Mouse (Mus musculus) megakaryocyte, embryonic 14.5 days (primary cell): Measurements from ENCODE around the gene Ccdc134. TPM values are rescaled to one million over a fixed set of nuclear protein-coding genes. Genes with fewer than 3 reads are reported as not detected.
A peak's percentile ranks its signal among the peaks of the same experiment; 100 is the strongest.

Experiments
- H3K27me3 ChIP-seq: replicated peaks from 2 replicates; pipeline ENCODE3; 2012; ENCODE audit warnings: inconsistent platforms
- H3K36me3 ChIP-seq: replicated peaks from 2 replicates; pipeline ENCODE3; 2012; ENCODE audit warnings: low read length, inconsistent platforms, mixed read lengths
- H3K4me1 ChIP-seq: 2 replicates; pipeline ENCODE4 v1.6.1; 2012; ENCODE audit warnings: inconsistent platforms
- H3K4me3 ChIP-seq: replicated peaks from 2 replicates; pipeline ENCODE3; 2012; ENCODE audit warnings: moderate library complexity, mild to moderate bottlenecking, inconsistent platforms
- H3K9me3 ChIP-seq: 2 replicates; pipeline ENCODE4 v1.6.1; 2012; ENCODE audit warnings: inconsistent platforms
- FLI1 ChIP-seq: IDR thresholded peaks from 2 replicates; pipeline ENCODE4 v1.6.1; 2012; ENCODE audit warnings: low read length, inconsistent platforms, mixed read lengths
- GATA1 ChIP-seq: IDR thresholded peaks from 3 replicates; pipeline ENCODE4 v1.6.1; 2012; ENCODE audit warnings: mixed read lengths, low read length, inconsistent platforms, borderline replicate concordance
- polyA plus RNA-seq: library from polyadenylated mRNA; stranded (reverse); fragments of >175 nt; gene quantifications from 2 replicates; pipeline ENCODE4 v1.2.3, GENCODE M21; 2012; ENCODE audit warnings: low replicate concordance; ENCODE audit not compliant: insufficient read depth

The Ccdc134 gene
- polyA plus RNA-seq, 1 experiment, result 4.1 TPM

DNA sequence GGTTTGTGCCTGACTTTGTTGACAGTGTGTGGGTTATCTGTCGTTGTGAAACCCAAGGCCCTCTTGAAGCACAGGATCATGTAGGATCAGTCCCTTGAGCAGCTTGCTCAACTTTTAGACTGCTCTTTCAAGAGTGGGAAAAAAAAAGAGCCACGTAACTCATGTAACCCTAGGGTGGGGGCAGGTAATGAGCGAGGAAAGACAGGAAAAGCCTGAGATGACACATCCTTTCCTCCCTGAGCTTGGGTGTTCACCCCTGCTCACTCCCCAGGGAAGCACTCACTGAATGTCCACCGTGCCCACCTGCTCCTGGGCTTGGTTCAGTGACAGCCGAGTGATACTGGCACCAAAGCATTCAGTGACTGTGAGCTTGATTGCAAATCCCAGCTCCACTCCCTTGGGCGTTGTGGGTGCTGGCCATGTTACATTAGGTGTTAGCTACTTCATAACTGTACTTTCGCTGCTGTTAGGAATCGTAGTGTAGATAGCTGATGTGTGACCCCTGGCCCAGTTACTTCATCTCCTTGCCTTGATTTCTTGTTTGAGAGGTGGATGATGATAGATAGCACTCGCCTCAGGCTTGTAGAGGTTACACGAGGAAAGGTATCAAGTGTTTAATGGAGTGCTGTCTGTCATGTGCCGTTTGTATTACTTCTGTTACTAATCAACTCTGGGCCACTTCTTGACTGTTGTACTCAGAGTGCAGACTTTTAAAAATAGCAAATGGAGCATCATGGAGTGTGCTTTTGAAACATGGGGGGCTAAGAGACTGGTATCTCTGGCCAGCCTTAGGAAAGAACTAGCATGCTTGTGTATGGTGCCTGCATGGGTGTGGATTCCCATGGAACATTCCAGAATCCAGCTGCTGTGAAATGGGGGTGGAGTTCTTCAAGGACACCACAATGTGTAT is 33.3 kb downstream of the Ccdc134 start:
- TF ChIP-seq FLI1, result no peak
- TF ChIP-seq GATA1, result no peak
- peaks cover 100% of the 10 kb centered on the region for H3K4me1 ChIP-seq
- H3K4me3 ChIP-seq, result peak overlapping the region; percentile 69
- H3K36me3 ChIP-seq, result peaks cover 55% of the 10 kb centered on the region
- no peaks in the 10 kb centered on the region for H3K9me3 ChIP-seq
- no peaks in the 10 kb centered on the region for H3K27me3 ChIP-seq

DNA sequence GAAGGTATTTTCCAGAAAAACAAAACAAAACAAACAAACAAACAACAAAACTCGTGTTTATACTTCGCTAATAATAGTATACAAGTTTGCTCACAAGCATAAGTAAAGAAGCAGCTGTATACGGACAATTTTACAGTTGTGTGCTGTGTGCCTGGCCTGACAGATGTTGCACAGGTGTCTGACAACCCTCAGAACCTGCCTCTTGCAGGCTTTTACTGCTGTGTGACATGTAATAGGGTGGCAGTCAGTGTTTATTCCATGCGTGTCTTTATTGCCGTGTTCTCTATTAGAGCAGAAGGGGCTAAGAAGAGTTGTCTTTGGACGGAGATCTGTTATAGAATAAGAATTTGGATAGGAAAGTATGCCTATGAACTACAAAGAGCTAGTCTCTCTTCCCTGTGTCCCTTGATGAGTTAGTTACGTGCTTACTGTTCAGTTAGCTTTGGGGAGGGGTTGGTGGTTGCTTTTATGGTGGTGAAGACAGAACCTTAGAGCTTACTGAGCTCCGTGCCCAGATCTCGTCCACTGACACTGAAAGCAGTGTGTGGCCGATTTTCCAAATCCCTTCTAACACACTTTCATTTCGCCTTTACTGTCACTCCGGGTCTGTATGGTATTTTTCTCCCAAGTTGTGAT is 34.4 kb downstream of the Ccdc134 start:
- TF ChIP-seq GATA1 (no peak), FLI1 (no peak)
- no peaks in the 10 kb centered on the region for H3K9me3 ChIP-seq
- no peaks in the 10 kb centered on the region for H3K27me3 ChIP-seq
- no peak overlapping the region for H3K4me3 ChIP-seq
- H3K4me1 ChIP-seq, result peaks cover 100% of the 10 kb centered on the region
- H3K36me3 ChIP-seq, result peaks cover 59% of the 10 kb centered on the region

DNA sequence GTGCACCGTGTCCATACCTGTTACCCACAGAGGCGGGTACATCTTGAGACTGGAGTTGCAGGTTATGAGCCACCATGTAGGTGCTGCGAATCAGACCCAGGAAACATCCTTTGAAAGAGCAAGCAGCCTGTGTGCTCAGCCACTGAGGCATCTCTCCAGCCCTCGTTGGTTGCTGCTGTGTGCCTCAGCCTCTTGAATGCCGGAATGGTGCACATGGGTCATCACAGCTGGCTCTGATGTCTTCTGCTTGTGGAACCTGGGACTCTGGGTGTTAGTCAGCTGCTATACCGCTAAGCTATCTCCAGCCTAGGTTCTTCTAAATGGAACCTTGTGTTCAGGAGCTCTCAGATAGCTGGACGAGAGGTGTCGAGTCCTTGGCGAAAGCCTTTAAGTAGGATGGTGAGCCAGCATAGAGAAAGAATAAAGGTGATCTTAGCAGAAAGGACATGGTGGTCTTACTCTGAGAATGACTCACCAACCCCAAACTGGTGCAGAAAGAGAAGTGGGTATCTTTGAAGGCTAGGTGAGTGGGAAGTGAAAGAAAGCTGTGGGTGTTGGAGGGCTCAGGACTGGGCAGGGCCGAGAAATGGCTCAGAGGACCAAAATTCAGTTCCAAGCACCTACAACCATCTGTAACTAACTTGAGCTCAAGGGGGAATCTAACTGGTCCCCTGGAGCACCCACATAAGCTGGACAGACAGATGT is 35.8 kb downstream of the Ccdc134 start:
- Histone ChIP-seq H3K36me3 (peaks cover 60% of the 10 kb centered on the region), H3K9me3 (no peaks in the 10 kb centered on the region), H3K27me3 (no peaks in the 10 kb centered on the region), H3K4me1 (peaks cover 100% of the 10 kb centered on the region), H3K4me3 (peak overlapping the region; percentile 39)
- no peak for TF ChIP-seq GATA1
- no peak for TF ChIP-seq FLI1

DNA sequence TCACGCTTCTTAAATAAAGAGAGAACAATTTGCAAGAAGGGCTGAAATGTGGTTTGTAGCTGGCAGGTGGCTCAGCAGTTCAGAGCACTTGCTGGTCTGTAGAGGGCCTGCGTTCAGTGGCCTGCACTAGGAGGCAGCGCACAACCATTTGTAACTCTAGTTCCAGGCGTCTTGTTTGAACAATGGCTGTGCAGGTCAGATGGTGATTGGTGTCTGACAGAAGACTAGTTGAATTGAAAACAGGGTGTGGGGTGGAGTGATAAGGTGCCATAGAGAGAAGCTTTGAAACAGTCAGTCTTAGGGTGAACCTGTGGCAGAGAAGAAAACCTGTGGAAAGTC is 36.3 kb downstream of the Ccdc134 start:
- no peaks in the 10 kb centered on the region for H3K27me3 ChIP-seq
- TF ChIP-seq GATA1 (no peak), FLI1 (no peak)
- peaks cover 100% of the 10 kb centered on the region for H3K4me1 ChIP-seq
- peak overlapping the region; percentile 50 for H3K4me3 ChIP-seq
- peaks cover 61% of the 10 kb centered on the region for H3K36me3 ChIP-seq
- H3K9me3 ChIP-seq, result no peaks in the 10 kb centered on the region

DNA sequence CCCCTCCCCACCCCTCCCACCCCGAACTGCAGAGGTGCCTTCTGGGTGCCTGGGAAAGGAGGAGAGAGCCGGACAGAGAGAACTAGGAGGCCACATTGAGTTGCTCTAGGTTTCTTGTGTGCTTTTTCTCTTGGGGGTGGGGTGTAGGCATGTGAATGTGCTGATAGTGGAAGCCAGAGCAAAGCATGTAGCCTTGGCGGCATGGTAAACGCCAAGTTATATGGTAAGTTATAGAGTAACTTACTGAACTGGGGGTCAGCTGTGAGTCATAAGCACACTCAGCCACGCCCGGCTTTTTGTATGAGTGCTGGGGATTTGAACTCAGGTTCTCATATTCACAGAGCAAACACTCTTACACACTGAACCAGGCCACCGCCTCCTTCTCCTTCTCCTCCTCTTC is 36.8 kb downstream of the Ccdc134 start:
- TF ChIP-seq GATA1 (no peak), FLI1 (no peak)
- Histone ChIP-seq H3K4me3 (no peak overlapping the region), H3K36me3 (peaks cover 61% of the 10 kb centered on the region), H3K4me1 (peaks cover 99% of the 10 kb centered on the region), H3K27me3 (no peaks in the 10 kb centered on the region), H3K9me3 (no peaks in the 10 kb centered on the region)

DNA sequence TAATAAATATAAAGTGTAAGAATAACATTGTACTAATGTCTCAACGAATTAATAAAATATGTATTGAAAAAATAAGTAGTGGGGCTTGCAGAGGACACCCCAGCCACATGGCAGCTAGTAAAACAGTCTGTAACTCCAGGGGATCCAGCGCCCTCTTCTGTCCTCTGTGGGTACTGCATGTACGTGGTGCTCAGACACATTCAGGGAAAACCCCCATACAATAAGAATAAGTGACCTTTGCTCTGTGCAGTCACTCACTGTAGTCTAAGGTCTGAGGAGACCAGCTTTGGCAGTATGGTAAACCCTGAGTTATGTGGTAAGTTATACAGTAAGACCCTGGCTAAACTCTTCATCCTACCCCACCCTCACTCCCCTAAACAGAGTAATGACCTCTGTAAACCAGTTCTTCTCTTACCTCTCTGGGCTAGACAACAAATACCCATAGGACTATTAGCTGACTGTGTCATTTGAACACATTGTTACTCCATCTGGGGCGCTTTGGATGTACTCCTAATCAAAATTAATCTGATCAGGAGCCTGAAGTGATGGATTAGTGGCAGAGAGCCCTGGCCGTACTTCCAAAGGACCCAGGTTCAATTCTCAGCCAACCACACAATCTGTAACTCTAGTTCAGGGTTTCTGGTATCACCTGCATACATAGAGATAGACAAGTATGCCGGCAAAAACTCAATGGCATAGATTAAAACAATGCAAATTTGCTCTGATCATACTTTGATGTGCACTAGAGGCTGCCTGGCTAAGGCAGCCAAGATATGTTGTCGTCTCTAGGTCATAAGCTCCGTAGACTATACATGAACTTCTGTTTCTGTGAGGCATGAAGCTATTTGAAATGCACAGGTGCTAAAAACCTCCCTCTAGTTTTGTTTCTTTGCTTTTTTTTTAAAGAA is 37.9 kb downstream of the Ccdc134 start:
- no peak overlapping the region for H3K4me3 ChIP-seq
- no peak for TF ChIP-seq GATA1
- TF ChIP-seq FLI1, result no peak
- H3K9me3 ChIP-seq, result no peaks in the 10 kb centered on the region
- no peaks in the 10 kb centered on the region for H3K27me3 ChIP-seq
- H3K4me1 ChIP-seq, result peaks cover 93% of the 10 kb centered on the region
- H3K36me3 ChIP-seq, result peaks cover 61% of the 10 kb centered on the region

DNA sequence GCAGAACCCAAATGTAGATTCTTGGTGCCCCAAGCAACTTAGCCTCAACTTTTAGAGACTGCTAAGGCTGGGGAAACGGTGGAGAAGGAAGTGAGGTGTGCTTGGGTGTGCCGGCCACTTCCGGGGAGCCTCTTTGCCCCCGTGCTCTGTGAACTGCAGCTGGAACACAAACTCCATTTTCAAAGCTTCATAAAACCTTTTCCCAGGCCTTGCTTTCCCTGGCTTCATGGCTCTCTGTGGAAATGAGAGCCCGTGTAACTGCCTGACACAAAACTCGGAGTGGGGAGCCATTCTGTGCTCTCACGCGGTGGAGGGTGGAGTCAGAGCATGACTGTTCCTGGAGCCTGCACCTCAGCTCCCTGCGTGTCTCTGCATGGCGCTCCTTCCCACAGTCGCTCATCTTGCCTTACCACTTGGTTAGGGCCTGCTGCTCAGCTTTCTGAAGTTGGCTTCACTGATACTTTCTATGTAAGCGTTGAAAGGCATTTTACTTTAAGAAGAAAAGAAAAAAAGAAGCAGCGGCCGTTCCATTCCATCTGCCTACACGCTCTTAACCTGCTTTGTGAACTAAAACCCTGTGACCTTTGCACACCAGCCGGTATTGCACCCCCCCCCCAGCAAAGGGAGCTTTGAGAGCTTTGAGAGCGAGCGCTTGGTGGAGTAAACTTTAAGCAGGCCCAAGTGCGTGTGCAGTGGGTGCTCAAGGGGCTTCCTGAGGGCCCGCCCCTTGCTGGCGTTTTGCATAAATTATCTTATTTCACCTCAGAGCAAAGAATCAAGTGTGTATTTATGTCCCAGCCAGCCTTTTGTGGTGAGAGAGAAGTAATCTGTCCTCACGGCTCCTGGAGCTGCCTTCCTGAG is 38.7 kb downstream of the Ccdc134 start:
- no peaks in the 10 kb centered on the region for H3K27me3 ChIP-seq
- peak overlapping the region; percentile 69 for H3K4me3 ChIP-seq
- H3K4me1 ChIP-seq, result peaks cover 89% of the 10 kb centered on the region
- TF ChIP-seq GATA1 (no peak), FLI1 (no peak)
- no peaks in the 10 kb centered on the region for H3K9me3 ChIP-seq
- peaks cover 64% of the 10 kb centered on the region for H3K36me3 ChIP-seq
